Mouse (Mus musculus) thymus, adult 2 months (tissue): ENCODE measurements around the gene Cdc42bpg. TPM values are rescaled to one million over a fixed set of nuclear protein-coding genes. Genes with fewer than 3 reads are reported as not detected.

ENCODE experiments used
- DNase-seq: peaks from one replicate; pipeline ENCODE4 v3.0.0; 2021
- H3K27ac ChIP-seq: fragments of 200-500 bp; 2 replicates; pipeline ENCODE4 v1.5.1; 2012; ENCODE audit warnings: low read length, control low read depth; ENCODE audit not compliant: control insufficient read depth, insufficient read depth
- H3K27me3 ChIP-seq: fragments of 200-500 bp; 2 replicates; pipeline ENCODE4 v1.6.1; 2012; ENCODE audit warnings: mild to moderate bottlenecking, low read length, moderate library complexity, mixed read lengths; ENCODE audit not compliant: control insufficient read depth, insufficient read depth
- H3K36me3 ChIP-seq: fragments of 200-500 bp; 2 replicates; pipeline ENCODE4 v1.6.1; 2012; ENCODE audit warnings: mild to moderate bottlenecking, low read length, moderate library complexity; ENCODE audit not compliant: control insufficient read depth, insufficient read depth
- H3K4me1 ChIP-seq: fragments of 200-500 bp; replicated peaks from 2 replicates; pipeline ENCODE4 v1.6.1; 2012; ENCODE audit warnings: low read length; ENCODE audit not compliant: control insufficient read depth, insufficient read depth
- H3K4me3 ChIP-seq: fragments of 200-500 bp; 2 replicates; pipeline ENCODE4 v1.5.1; 2012; ENCODE audit warnings: mild to moderate bottlenecking, low read length, control low read depth, moderate library complexity; ENCODE audit not compliant: control insufficient read depth, insufficient read depth
- CTCF ChIP-seq: fragments of 200-500 bp; IDR thresholded peaks from 2 replicates; pipeline ENCODE4 v1.5.1; 2012; ENCODE audit warnings: mild to moderate bottlenecking, control low read depth, low read length, moderate library complexity, borderline replicate concordance; ENCODE audit not compliant: control insufficient read depth, poor library complexity, insufficient read depth; ENCODE audit errors: extremely low read depth
- POLR2A ChIP-seq: fragments of 200-500 bp; IDR thresholded peaks from 2 replicates; pipeline ENCODE4 v1.6.1; 2012; ENCODE audit warnings: mild to moderate bottlenecking, low read length, control low read depth, moderate library complexity; ENCODE audit not compliant: control insufficient read depth, poor library complexity, insufficient read depth; ENCODE audit errors: extremely low read depth
- WGBS: fragments of 180-500 bp; shearing (Covaris S2); methylation state at CpG from one replicate; pipeline ENCODE4 v1.1.7; 2018; 5-methylcytosine and 5-hydroxymethylcytosine counted together
- polyA plus RNA-seq: library from polyadenylated mRNA; depleted of rRNA; stranded (reverse); fragments of >200 nt; gene quantifications from 2 replicates; pipeline ENCODE4 v1.2.3, GENCODE M21; 2012

Gene Cdc42bpg
- polyA plus RNA-seq, 1 experiment = 12.9 TPM

DNA sequence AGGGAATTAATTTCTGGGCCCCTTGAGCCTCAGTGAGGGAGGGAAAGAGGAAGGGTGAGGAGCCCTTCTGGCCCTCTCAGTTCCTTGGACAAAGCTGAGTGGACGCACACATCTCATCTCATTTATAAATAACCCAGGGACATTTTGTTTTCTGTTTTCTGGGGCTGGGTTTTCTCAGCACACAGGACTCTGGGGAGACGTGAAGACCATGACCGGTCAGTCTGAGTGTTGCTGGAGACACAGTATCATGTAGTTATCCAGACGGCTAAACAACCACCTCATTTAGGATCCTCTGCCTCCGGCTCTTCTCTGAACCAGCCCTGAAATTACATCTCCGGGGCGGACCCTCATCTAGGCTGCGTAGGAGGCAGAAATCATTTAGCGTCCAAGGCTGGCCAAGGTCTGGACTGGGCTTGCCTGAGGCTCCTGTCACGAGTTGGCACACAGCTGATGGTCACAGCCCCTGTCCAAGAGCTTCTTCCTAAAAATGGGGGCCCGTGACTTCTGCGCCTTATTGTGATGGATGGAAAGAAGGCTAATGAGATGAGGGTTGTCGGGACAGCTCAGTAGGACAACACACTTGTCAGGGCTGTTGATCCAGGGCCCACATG lies 32.2 kb upstream of the Cdc42bpg start:
- Histone ChIP-seq H3K4me3 (no peak overlapping the region), H3K27me3 (no peaks in the 10 kb centered on the region), H3K27ac (no peak overlapping the region), H3K4me1 (peaks cover 25% of the 10 kb centered on the region), H3K36me3 (no peaks in the 10 kb centered on the region)
- 97% methylated on average over 13 of the region's 13 CpGs for WGBS
- TF ChIP-seq POLR2A = no peak
- no peak for TF ChIP-seq CTCF
- no peak for DNase-seq

DNA sequence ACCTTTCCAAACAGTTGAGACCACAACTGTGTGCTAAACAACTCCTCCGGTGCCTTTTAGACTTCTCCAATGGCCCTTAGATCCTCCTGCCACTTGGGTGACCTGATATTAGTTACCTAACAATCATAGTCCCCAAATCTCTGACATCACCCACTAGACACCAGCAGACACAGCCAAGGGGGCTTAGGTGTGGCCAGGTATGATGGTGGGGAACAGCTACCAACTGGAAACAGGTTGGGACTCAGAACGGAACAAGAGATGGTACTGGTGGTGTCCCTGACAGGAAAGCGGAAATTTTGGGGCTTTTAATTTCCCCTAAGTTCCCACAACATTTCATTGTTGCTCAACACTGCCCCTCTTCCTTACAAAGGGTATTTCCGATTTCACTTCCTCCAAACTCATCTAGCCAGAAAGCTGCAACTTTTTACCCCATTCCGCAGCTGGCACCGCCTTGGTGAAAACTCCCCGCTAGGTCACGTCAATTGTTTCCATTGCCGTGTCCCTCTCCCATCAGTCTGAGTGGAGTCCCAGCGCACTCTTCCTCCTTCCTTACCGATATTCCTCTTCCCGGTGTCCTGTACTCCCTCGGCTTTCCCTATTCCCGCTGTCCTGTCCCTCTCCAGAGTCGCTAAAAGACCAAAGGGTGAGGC lies 30.4 kb upstream of the Cdc42bpg start:
- WGBS = 4% methylated on average over 15 of the region's 15 CpGs
- Histone ChIP-seq H3K4me3 (peak overlapping the region; percentile 84), H3K36me3 (no peaks in the 10 kb centered on the region), H3K27ac (peak overlapping the region; percentile 79), H3K4me1 (peaks cover 25% of the 10 kb centered on the region), H3K27me3 (no peaks in the 10 kb centered on the region)
- peak; percentile 37 for DNase-seq
- no peak for TF ChIP-seq POLR2A
- no peak for TF ChIP-seq CTCF

DNA sequence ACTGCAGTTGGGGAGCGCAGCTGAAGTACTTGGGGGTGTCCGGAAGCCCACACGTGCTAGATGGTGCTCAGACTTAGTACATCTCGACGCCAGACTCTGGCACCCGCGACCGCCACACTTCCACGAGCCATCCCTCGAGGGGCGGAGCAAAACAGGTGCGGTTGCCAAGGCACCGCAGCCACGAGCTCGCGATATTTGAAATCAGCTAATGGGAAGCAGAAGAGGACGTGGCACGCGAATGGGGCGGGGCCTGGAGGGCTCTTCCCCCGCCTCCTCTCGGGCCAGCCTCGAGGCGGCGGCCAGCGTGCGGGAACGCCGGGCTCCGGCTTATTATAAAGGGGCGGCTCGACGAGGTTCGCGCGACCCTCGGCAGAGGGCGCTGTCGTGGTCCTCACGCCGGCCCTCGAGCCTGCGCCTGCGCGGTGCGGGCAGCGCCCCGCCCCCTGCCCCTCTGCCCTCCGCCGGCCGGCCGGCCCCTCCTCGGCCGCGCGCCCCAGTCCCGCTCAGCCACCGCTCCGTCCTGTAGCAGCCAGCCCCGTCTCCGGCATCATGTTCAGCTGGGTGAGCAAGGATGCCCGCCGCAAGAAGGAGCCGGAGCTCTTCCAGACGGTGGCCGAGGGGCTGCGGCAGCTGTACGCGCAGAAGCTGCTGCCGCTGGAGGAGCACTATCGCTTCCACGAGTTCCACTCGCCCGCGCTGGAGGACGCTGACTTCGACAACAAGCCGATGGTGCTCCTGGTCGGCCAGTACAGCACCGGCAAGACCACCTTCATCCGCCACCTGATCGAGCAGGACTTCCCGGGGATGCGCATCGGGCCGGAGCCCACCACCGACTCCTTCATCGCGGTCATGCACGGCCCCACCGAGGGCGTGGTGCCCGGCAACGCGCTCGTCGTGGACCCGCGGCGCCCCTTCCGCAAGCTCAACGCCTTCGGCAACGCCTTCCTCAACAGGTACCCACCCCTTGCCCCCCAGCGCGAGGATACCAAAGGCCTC lies 29.5 kb upstream of the Cdc42bpg start, which contains the start of gene Ehd1:
Ehd1 (plus strand) TSS at position 300 of the 996 bp plus-strand sequence.
- peaks cover 25% of the 10 kb centered on the region for H3K4me1 ChIP-seq
- peak within 1 kb of the TSS; percentile 79 for H3K27ac ChIP-seq
- H3K27me3 ChIP-seq = no peaks in the 10 kb centered on the region
- DNase-seq = peak; percentile 91
- under 1% methylated on average over 100 of the region's 106 CpGs for WGBS
- H3K36me3 ChIP-seq = no peaks in the 10 kb centered on the region
- TF ChIP-seq POLR2A = 0 out of 2 replicates have a peak, but pooled peaks have one; percentile 16
- peak; percentile 76; the same call in 1 of the 2 replicates for TF ChIP-seq CTCF
- H3K4me3 ChIP-seq = peak within 1 kb of the TSS; percentile 84

DNA sequence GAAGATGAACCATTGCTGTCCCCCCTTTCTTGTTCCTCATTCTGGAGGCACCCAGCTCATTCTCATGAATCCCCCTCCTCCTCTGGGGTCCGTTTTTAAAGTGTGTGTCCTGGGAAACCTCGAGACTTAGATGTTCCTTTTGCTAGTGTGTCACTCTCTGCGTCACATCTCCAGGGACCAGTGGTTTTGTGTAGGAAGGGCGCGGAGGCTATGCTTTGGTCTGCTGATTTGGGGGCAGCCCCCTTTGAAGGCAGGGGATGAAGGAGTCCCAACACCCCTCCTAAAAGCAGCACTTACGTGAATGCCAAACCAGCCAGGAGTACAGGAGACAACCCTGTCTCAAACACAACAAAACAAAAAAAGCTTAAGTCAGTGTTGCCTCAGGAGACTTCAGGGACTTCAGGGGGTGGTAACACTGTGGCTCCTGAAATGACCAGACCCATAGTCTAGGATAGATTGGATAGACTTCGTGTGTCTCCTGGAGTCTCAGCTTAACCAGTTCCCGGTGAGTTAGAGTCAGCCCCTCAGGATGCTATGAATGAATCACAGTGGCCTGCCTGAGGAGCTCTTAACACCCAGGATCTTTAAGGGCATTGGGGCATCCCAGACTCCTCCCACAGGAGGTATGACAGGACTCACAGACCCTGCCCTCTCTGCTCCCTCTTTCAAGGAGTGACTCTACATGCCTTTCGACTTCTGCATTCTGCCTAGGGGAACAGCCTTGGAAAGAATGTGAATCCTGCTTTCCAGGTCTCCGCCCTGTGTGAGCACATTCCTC lies 28.4 kb upstream of the Cdc42bpg start:
- no peak overlapping the region for H3K27ac ChIP-seq
- 29% methylated on average over 10 of the region's 10 CpGs for WGBS
- H3K4me3 ChIP-seq = peak overlapping the region; percentile 84
- no peaks in the 10 kb centered on the region; the same call in 1 of the 2 replicates for H3K36me3 ChIP-seq
- H3K27me3 ChIP-seq = no peaks in the 10 kb centered on the region
- no peak for DNase-seq
- H3K4me1 ChIP-seq = peaks cover 25% of the 10 kb centered on the region
- no peak for TF ChIP-seq POLR2A
- no peak for TF ChIP-seq CTCF

DNA sequence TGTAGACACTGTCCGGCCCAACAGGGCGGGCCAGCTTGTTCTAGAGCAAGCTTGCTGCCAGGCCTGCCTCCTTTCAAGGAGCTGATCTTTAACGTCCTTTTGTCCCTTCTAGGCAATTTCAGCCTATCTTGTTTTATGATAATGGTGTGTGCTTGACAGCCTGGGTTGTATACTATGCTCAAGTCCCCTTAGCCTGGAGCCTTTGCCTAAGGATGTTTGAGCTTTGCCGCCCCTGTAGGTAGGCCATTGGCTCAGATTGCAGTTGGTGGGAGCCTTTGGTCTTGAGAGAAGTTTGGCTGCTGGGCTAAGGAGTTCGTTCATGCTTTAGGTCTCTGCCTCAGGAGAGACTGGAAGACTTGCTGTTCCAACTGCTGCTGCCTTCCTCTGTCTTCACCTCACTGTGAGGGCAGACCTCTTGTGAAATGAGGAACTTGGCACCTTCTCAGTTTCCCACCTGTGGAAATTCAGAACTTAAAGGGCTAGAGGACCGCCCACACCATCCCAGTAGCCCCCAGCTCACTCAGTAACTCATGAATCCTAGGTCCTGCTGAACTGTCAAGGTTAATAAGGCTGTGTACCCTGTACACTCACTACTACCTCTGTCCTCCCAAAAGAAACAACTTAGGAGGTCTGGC lies 27.7 kb upstream of the Cdc42bpg start:
- H3K36me3 ChIP-seq = no peaks in the 10 kb centered on the region; the same call in 1 of the 2 replicates
- WGBS = 66% methylated on average over 6 of the region's 6 CpGs
- H3K4me1 ChIP-seq = peaks cover 31% of the 10 kb centered on the region
- DNase-seq = no peak
- no peak for TF ChIP-seq CTCF
- TF ChIP-seq POLR2A = no peak
- no peaks in the 10 kb centered on the region for H3K27me3 ChIP-seq
- H3K4me3 ChIP-seq = no peak overlapping the region
- no peak overlapping the region for H3K27ac ChIP-seq

DNA sequence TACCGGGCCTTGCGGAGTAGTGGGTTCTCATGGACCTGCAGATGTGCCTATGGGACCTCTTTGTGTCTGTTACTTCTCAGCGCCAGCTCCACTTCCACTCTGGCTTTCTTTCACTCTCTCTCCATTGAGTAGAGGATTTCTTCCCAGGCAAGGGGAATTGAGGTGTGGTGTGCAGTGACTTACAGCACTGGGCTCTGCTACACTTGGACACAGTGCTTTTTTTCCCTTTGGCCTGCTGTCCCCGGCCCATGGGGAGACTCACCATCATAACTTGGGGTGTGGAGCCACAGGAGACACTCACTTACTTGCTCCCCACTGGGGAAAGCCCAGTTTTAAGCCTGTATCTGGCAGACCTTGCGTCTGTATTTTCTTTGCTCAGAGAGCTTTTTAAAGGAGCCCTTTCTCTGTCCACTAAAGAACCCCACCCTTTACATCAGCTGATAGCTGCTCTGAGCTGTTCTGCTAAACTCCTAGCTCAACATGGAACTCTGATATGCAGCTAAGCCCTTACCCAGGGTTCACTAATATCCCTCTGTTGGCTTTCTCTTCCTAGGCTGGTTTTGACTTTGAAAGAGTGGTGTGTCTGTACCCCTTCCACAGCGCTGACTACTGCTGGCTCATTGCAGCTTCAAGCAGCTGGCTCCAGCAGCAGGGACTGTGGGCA lies 26.6 kb upstream of the Cdc42bpg start:
- WGBS = 93% methylated on average over 6 of the region's 6 CpGs
- no peak for DNase-seq
- peaks cover 32% of the 10 kb centered on the region for H3K4me1 ChIP-seq
- H3K4me3 ChIP-seq = no peak overlapping the region
- H3K36me3 ChIP-seq = no peaks in the 10 kb centered on the region; the same call in 1 of the 2 replicates
- TF ChIP-seq POLR2A = no peak
- no peak for TF ChIP-seq CTCF
- H3K27me3 ChIP-seq = no peaks in the 10 kb centered on the region
- H3K27ac ChIP-seq = no peak overlapping the region
